Mouse (Mus musculus) heart, embryonic 14.5 days (tissue): ENCODE measurements around the gene Gm9789. TPM values are rescaled to one million over a fixed set of nuclear protein-coding genes. Genes with fewer than 3 reads are reported as not detected.

Experiments
- polyA plus RNA-seq: library from polyadenylated mRNA; unstranded; fragments of >200 nt; fragmentation: Nextera tagmentation; extraction: Ambion mirVana; gene quantifications from 2 replicates; pipeline ENCODE4 v1.2.1, GENCODE M21; 2014

Gene Gm9789
- polyA plus RNA-seq, 1 experiment from 2014 or later = not detected

Other genes starting within 250 kb of the Gm9789 start
- not detected in 2 replicates for gene Krtap19-9b, start 225.7 kb upstream of the Gm9789 start, polyA plus RNA-seq
- gene Krtap16-3, start 195.1 kb upstream of the Gm9789 start, polyA plus RNA-seq = not detected in 2 replicates
- gene Krtap22-2, start 147.2 kb upstream of the Gm9789 start, polyA plus RNA-seq = not detected in 2 replicates
- not detected in 2 replicates for gene Gm10229, start 142.7 kb upstream of the Gm9789 start, polyA plus RNA-seq
- gene Krtap6-1, start 126.3 kb upstream of the Gm9789 start, polyA plus RNA-seq = not detected in 2 replicates
- not detected in 2 replicates for gene Gm10228, start 116.5 kb upstream of the Gm9789 start, polyA plus RNA-seq
- not detected in 2 replicates for gene Krtap6-5, start 110.1 kb upstream of the Gm9789 start, polyA plus RNA-seq
- not detected in 2 replicates for gene 1110025L11Rik, start 94.0 kb upstream of the Gm9789 start, polyA plus RNA-seq
- gene Krtap6-3, start 73.9 kb upstream of the Gm9789 start, polyA plus RNA-seq = not detected in 2 replicates
- gene Gm6358, start 17.1 kb upstream of the Gm9789 start, polyA plus RNA-seq = not detected in 2 replicates
- gene Gm10061, start 6.9 kb upstream of the Gm9789 start, polyA plus RNA-seq = not detected in 2 replicates
- not detected in 2 replicates for gene Gm7735, start 11.5 kb downstream of the Gm9789 start, polyA plus RNA-seq
- not detected in 2 replicates for gene 1110057P08Rik, start 16.8 kb downstream of the Gm9789 start, polyA plus RNA-seq
- gene Krtap20-2, start 47.9 kb downstream of the Gm9789 start, polyA plus RNA-seq = not detected in 2 replicates
- gene Krtap21-1, start 245.9 kb downstream of the Gm9789 start, polyA plus RNA-seq = not detected in 2 replicates